8 mouse cellular contexts compared by ENCODE assay signal in genomic region chrX:151343761-151344500, GRCm38 (mm10). TPM values are rescaled to one million over a fixed set of nuclear protein-coding genes. Genes with fewer than 3 reads are reported as not detected.
DNase-seq lines count a peak whose midpoint lies in the region; TF ChIP-seq lines count a peak whose summit lies in the region.

Gene Fam120c (plus strand): TSS chrX:151344175.

- intact Hi-C loops in left cerebral cortex, adult 2 months (cut with DNase I) = loop anchor here (2.0 to 5.0 kb wide), 2 partner anchors 177 to 458 kb away; partner anchors contain the start of genes Huwe1 and Phf8

- H3K36me3 ChIP-seq in macrophage (ENCODE audit: inconsistent target) = no peaks in the 10 kb centered on the region

- TF ChIP-seq POLR2A in cortical plate, adult 2 months (IDR thresholded peaks at IDR 0.05; ENCODE audit: extremely low read depth, insufficient read depth, low read length) = peak; percentile 76; the same call in 1 of the 2 replicates

- H3K4me1 ChIP-seq in cortical plate, adult 2 months (ENCODE audit: control insufficient read depth, insufficient read depth, low read length) = no peaks in the 10 kb centered on the region

- 19% methylated on average over 37 of the region's 56 CpGs for WGBS in macrophage (ENCODE audit: missing documents)

- no peak for TF ChIP-seq CTCF in cortical plate, adult 2 months (IDR thresholded peaks at IDR 0.05; ENCODE audit: extremely low read depth, insufficient read depth, low read length)
- no peak for TF ChIP-seq CTCF in left cerebral cortex, adult 2 months (IDR thresholded peaks at IDR 0.05)

- H3K79me2 ChIP-seq in macrophage (ENCODE audit: inconsistent target) = no peaks in the 10 kb centered on the region

- H3K4me3 ChIP-seq in cortical plate, adult 2 months (ENCODE audit: insufficient read depth, low read length) = peak within 1 kb of the TSS; percentile 76
- peak within 1 kb of the TSS; percentile 67 for H3K4me3 ChIP-seq in left cerebral cortex, adult 2 months
- peak within 1 kb of the TSS; percentile 29 for H3K4me3 ChIP-seq in macrophage (ENCODE audit: inconsistent target)

- DNase-seq in adipocyte (ENCODE audit: low spot score) = peak; percentile 88
- peak; percentile 63 to 69 for DNase-seq in gastrocnemius, adult 8-10 months (ENCODE audit: low spot score in 2 of 2)
- DNase-seq in hindlimb bud, embryonic 11.5 days (ENCODE audit: extremely low spot score, low read depth, low spot score) = peak; percentile 24
- DNase-seq in left cerebral cortex, adult 2 months (ENCODE audit: extremely low spot score in 1 of 2, low spot score in 2 of 2) = peak; percentile 84
- peak; percentile 86 for DNase-seq in right cerebral cortex, adult 18-20 months
- peak; percentile 71 for DNase-seq in urinary bladder, adult 2 months (ENCODE audit: low spot score)

- peak within 1 kb of the TSS; percentile 89 for H3K27ac ChIP-seq in cortical plate, adult 2 months (ENCODE audit: insufficient read depth, low read length)
- H3K27ac ChIP-seq in left cerebral cortex, adult 2 months = peak within 1 kb of the TSS; percentile 93
- 0 out of 2 replicates have a peak within 1 kb of the TSS, but pooled peaks have one; percentile 37 for H3K27ac ChIP-seq in macrophage

RNA-seq across cellular contexts. Expression of gene Fam120c, which starts in this region (rescaled TPM):
- polyA plus RNA-seq in cortical plate, adult 2 months (2012; rRNA removed) = 13.0 and 13.1 TPM in 2 replicates
- 10 to 100 TPM; 11.6 to 14.2 (median 11.7) TPM for total RNA-seq in gastrocnemius, adult 8-10 months (2022)
- 10 to 100 TPM; 40.8 to 43.3 TPM for total RNA-seq in left cerebral cortex, adult 2 months (2021)
- total RNA-seq in macrophage (2018; cell fraction: chromatin; rRNA removed) = 1 to 10 TPM in 25 of 26 experiments, under 1 TPM in 1; 0.80 to 8.9 (median 6.3) TPM
- total RNA-seq in macrophage (2018; cell fraction: cytosol; rRNA removed) = 1 to 10 TPM; 2.1 to 4.1 (median 3.4) TPM
- total RNA-seq in macrophage (2018; cell fraction: nucleus; rRNA removed) = 10 to 100 TPM in 2 of 26 experiments, 1 to 10 TPM in 24; 1.1 to 12.0 (median 5.0) TPM
- 1.0 to 2.9 TPM (median 1.3 TPM) in 3 replicates for polyA plus RNA-seq in macrophage (2018)
- polyA plus RNA-seq in urinary bladder, adult 2 months (2012; rRNA removed) = 3.6 and 4.5 TPM in 2 replicates

Comparison
In these comparisons a context has a peak if more than half of its experiments do, and no peak if none do; other contexts are left out.
1. Peak in every context shown above with its lines: DNase-seq, H3K4me3 ChIP-seq and H3K27ac ChIP-seq.
2. DNase-seq: peak in every context shown above with its lines; median percentile 88 in adipocyte; 86 in right cerebral cortex, adult 18-20 months; 84 in left cerebral cortex, adult 2 months; 71 in urinary bladder, adult 2 months; 66 in gastrocnemius, adult 8-10 months; 24 in hindlimb bud, embryonic 11.5 days.
3. H3K27ac ChIP-seq: peak in every context shown above with its lines; median percentile 93 in left cerebral cortex, adult 2 months; 89 in cortical plate, adult 2 months; 37 in macrophage.